Mouse (Mus musculus) liver, postnatal 0 days (tissue): Measurements from ENCODE around the gene Scg3.

ENCODE experiments used
- CTCF ChIP-seq: sonication (generic); IDR thresholded peaks from 2 replicates; pipeline ENCODE4 v1.5.1; 2016; ENCODE audit warnings: antibody characterized with exemption, low read depth
- EP300 ChIP-seq: IDR thresholded peaks from 2 replicates; pipeline ENCODE4 v1.6.1; 2016; ENCODE audit warnings: antibody characterized with exemption, low read depth, mild to moderate bottlenecking

- TF ChIP-seq CTCF (no peak), EP300 (no peak)
Measured at GRCm38 (mm10) chr9:75653981-75654911, 29.6 kb downstream of the Scg3 start.
